Mouse (Mus musculus) kidney, embryonic 16.5 days (tissue): ENCODE results near the gene Rad23a. TPM values are rescaled to one million over a fixed set of nuclear protein-coding genes. Genes with fewer than 3 reads are reported as not detected.
A peak's percentile ranks its signal among the peaks of the same experiment; 100 is the strongest.

Experiments
- ATAC-seq: fragments of 200-750 bp; cut with Nextera tagmentation; 2 replicates; pipeline ENCODE4 v1.8.0; 2017; ENCODE audit warnings: moderate TSS enrichment; ENCODE audit not compliant: low FRiP score, low TSS enrichment
- H3K27ac ChIP-seq: fragments of 300-500 bp; sonication (generic); 2 replicates; pipeline ENCODE4 v1.5.1; 2014; ENCODE audit warnings: low read length
- H3K27me3 ChIP-seq: fragments of 300-500 bp; sonication (generic); 2 replicates; pipeline ENCODE4 v1.6.1; 2014; ENCODE audit warnings: low read length, control low read depth, mixed read lengths; ENCODE audit not compliant: insufficient read depth
- H3K36me3 ChIP-seq: fragments of 300-500 bp; sonication (generic); 2 replicates; pipeline ENCODE4 v1.6.1; 2014; ENCODE audit warnings: low read length, control low read depth, mixed read lengths; ENCODE audit not compliant: insufficient read depth
- H3K4me1 ChIP-seq: fragments of 300-500 bp; sonication (generic); 2 replicates; pipeline ENCODE4 v1.6.1; 2014; ENCODE audit warnings: low read length, control low read depth, mixed read lengths; ENCODE audit not compliant: insufficient read depth
- H3K4me2 ChIP-seq: fragments of 300-500 bp; sonication (generic); replicated peaks from 2 replicates; pipeline ENCODE4 v1.6.1; 2014; ENCODE audit warnings: low read depth, low read length
- H3K4me3 ChIP-seq: fragments of 300-500 bp; sonication (generic); 2 replicates; pipeline ENCODE4 v1.5.1; 2014; ENCODE audit warnings: mild to moderate bottlenecking, low read length
- H3K9ac ChIP-seq: fragments of 300-500 bp; sonication (generic); replicated peaks from 2 replicates; pipeline ENCODE4 v1.6.1; 2014; ENCODE audit warnings: low read length
- H3K9me3 ChIP-seq: fragments of 300-500 bp; sonication (generic); 2 replicates; pipeline ENCODE4 v1.6.1; 2016; ENCODE audit warnings: low read length, control low read depth
- WGBS: fragments of 180-500 bp; shearing (Covaris S2); extraction: QIAGEN DNeasy Blood & Tissue Kit; methylation state at CpG from one replicate; pipeline ENCODE4 v1.1.7; 2014; 5-methylcytosine and 5-hydroxymethylcytosine counted together
- polyA plus RNA-seq: library from polyadenylated mRNA; unstranded; fragments of >200 nt; fragmentation: Nextera tagmentation; extraction: Ambion mirVana; gene quantifications from 2 replicates; pipeline ENCODE4 v1.2.1, GENCODE M21; 2015

Rad23a gene
- polyA plus RNA-seq, 1 experiment from 2014 or later, result 109 TPM

DNA sequence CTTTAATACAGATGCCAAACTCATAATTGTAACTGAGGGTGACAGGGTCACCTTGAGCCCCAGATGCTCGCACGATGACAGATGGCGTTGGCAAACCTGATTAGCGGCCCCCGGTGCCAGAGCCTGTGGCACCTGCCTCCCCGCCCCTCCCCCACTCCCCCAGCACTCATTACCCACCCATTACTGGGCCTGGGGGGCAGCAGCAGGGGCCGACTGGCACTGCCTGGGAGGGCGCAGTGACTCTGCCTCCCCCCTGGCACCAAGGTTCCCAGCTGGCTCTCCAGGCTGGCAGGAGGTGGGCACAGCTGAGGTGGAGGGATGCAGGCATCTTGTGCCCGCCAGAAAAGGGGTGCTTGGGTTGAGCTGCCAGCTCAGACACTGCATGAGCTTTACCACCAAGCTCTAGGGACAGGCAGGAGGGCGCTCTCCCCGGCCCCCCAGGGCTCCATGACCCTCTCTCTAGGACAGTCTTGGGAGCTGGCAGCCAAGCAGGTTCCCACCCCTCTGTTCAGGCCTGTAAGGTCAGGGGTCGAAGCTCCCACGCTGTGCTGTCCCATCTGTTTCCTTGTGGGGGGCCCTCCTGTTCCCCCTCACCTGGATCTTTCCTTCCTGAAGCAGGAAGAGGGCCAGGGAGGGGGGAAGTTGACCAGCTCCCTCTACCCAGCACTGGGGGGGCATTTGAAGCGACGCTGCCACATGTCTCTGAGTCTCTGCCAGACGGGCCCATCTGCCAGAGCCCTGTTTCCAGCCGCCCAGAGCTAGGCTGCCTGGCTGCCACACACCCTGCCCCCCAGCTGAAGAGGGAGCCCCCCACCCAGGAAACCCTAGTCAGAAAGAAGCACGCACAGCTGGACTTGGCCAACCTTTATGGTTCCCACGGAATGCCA, 25.7 kb downstream of the Rad23a start:
- WGBS, result 39% methylated on average over 19 of the region's 19 CpGs
- no peak overlapping the region for H3K9ac ChIP-seq
- H3K9me3 ChIP-seq, result no peaks in the 10 kb centered on the region
- H3K27me3 ChIP-seq, result peaks cover 25% of the 10 kb centered on the region
- H3K4me3 ChIP-seq, result no peak overlapping the region
- no peak overlapping the region for H3K27ac ChIP-seq
- no peak overlapping the region for H3K4me2 ChIP-seq
- ATAC-seq, result 0 out of 2 replicates have a peak, but pooled peaks have one; percentile 10
- H3K4me1 ChIP-seq, result peaks cover 9% of the 10 kb centered on the region; the same call in 1 of the 2 replicates
- no peaks in the 10 kb centered on the region for H3K36me3 ChIP-seq

DNA sequence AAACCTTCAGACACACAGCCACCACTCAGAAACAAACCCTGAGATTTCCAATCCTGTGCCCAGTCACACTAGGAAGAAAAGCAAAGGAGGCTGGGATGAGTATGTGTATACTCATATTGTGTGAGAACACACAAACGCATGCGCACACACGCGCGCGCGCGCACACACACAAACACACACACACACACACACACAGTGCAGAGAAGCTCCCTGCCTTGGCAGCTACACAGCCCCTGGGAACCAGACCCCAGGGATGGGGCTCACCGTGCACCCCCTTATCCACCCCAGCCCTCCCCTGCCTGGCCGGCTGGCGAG, 26.3 kb downstream of the Rad23a start:
- no peak overlapping the region for H3K4me2 ChIP-seq
- no peaks in the 10 kb centered on the region for H3K36me3 ChIP-seq
- no peak overlapping the region for H3K4me3 ChIP-seq
- no peaks in the 10 kb centered on the region for H3K9me3 ChIP-seq
- H3K4me1 ChIP-seq, result peaks cover 9% of the 10 kb centered on the region; the same call in 1 of the 2 replicates
- H3K27me3 ChIP-seq, result peaks cover 30% of the 10 kb centered on the region
- no peak overlapping the region for H3K9ac ChIP-seq
- ATAC-seq, result no peak
- WGBS, result 86% methylated on average over 11 of the region's 11 CpGs
- no peak overlapping the region for H3K27ac ChIP-seq

- Histone ChIP-seq H3K4me3 (no peak overlapping the region), H3K4me2 (no peak overlapping the region), H3K9me3 (no peaks in the 10 kb centered on the region), H3K36me3 (no peaks in the 10 kb centered on the region), H3K27me3 (peaks cover 34% of the 10 kb centered on the region), H3K9ac (no peak overlapping the region), H3K27ac (no peak overlapping the region), H3K4me1 (peaks cover 9% of the 10 kb centered on the region; the same call in 1 of the 2 replicates)
- no peak for ATAC-seq
- 91% methylated on average over 3 of the region's 3 CpGs for WGBS
These were observed 26.6 kb downstream of the Rad23a start for GRCm38 (mm10) chr8:84813830-84814229.

DNA sequence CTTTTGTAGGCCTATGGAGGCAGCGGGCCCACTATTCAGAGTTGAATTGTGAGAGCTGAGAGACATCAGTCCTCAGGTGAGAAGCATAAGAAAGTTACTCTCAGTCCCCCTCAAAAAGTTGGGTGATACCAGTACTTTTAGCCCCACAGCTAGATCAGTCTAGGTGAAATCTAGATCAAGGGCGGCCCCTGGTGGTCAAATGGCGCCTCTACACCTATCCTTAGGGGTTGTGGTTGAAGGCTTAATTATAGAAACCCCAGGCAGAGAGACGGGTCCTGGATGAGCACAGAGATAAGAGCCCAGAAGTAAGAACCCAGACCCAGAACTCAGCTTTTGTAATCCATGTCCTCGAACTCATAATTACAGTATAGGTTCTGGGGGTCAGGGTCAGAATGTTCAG, 27.4 kb downstream of the Rad23a start:
- no peak overlapping the region for H3K4me3 ChIP-seq
- peaks cover 9% of the 10 kb centered on the region; the same call in 1 of the 2 replicates for H3K4me1 ChIP-seq
- H3K27ac ChIP-seq, result no peak overlapping the region
- no peak for ATAC-seq
- H3K27me3 ChIP-seq, result peaks cover 42% of the 10 kb centered on the region
- H3K4me2 ChIP-seq, result no peak overlapping the region
- H3K36me3 ChIP-seq, result no peaks in the 10 kb centered on the region
- H3K9ac ChIP-seq, result no peak overlapping the region
- no peaks in the 10 kb centered on the region for H3K9me3 ChIP-seq
- WGBS, result 2% methylated on average over 5 of the region's 5 CpGs

DNA sequence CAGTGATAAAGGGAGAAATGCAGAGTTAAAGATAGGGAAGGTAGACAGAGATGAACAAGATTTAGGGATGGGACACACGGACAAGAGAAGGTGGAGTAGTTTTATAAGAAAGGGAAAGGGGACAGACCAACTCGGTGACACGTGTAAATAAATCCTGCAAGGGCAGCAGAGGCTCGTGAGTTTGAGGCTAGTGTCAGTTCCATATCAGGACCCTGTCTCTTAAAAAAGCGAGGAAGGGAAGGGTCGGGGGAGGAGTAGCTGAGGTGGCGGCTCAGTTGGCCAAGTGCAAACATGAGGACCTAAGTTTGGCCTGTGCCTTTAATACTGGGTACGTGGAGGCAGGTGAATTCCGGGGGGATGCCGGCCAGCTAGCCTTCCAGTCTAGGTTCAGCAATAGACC, 29.2 kb downstream of the Rad23a start:
- 0 out of 2 replicates have a peak overlapping the region, but pooled peaks have one; percentile 22 for H3K9ac ChIP-seq
- peak overlapping the region; percentile 44 for H3K4me3 ChIP-seq
- H3K27ac ChIP-seq, result no peak overlapping the region
- peak overlapping the region; percentile 73 for H3K4me2 ChIP-seq
- no peak for ATAC-seq
- no peaks in the 10 kb centered on the region for H3K9me3 ChIP-seq
- H3K4me1 ChIP-seq, result peaks cover 9% of the 10 kb centered on the region; the same call in 1 of the 2 replicates
- no peaks in the 10 kb centered on the region for H3K36me3 ChIP-seq
- WGBS, result 25% methylated on average over 10 of the region's 10 CpGs
- peaks cover 53% of the 10 kb centered on the region for H3K27me3 ChIP-seq

DNA sequence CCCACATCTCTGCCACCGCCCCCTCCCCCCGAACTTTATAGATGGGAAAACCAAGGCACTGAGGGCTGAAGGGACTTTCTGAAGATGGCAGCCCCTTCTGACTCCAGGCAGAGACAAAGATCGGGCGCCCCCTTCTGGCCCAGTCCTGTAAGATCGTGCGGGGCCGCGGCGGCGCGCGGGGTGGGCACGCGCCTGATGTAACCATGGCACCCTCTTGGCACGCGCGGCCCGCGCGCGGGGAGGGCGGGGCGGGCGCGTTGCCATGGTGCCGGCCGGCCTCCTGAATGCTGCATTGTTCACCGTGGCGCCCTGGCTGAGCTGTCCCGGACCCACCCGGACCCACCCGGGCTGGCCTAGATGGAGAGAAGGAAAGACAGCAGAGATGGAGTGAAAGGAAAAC, 29.6 kb downstream of the Rad23a start:
- H3K36me3 ChIP-seq, result no peaks in the 10 kb centered on the region
- ATAC-seq, result peak; percentile 75
- H3K4me3 ChIP-seq, result peak overlapping the region; percentile 44
- H3K27me3 ChIP-seq, result peaks cover 57% of the 10 kb centered on the region
- no peak overlapping the region for H3K27ac ChIP-seq
- 0% methylated on average over 28 of the region's 32 CpGs for WGBS
- peaks cover 9% of the 10 kb centered on the region; the same call in 1 of the 2 replicates for H3K4me1 ChIP-seq
- peaks cover 3% of the 10 kb centered on the region for H3K9me3 ChIP-seq
- H3K4me2 ChIP-seq, result peak overlapping the region; percentile 73
- 0 out of 2 replicates have a peak overlapping the region, but pooled peaks have one; percentile 22 for H3K9ac ChIP-seq

GRCm38 (mm10) chr8:84809941-84810280, 30.6 kb downstream of the Rad23a start:
- no peak overlapping the region for H3K9ac ChIP-seq
- no peaks in the 10 kb centered on the region for H3K36me3 ChIP-seq
- ATAC-seq, result no peak
- no peak overlapping the region for H3K4me2 ChIP-seq
- 75% methylated on average over 5 of the region's 5 CpGs for WGBS
- peaks cover 6% of the 10 kb centered on the region for H3K9me3 ChIP-seq
- H3K4me3 ChIP-seq, result no peak overlapping the region
- peaks cover 67% of the 10 kb centered on the region for H3K27me3 ChIP-seq
- no peak overlapping the region for H3K27ac ChIP-seq
- H3K4me1 ChIP-seq, result peaks cover 9% of the 10 kb centered on the region; the same call in 1 of the 2 replicates

DNA sequence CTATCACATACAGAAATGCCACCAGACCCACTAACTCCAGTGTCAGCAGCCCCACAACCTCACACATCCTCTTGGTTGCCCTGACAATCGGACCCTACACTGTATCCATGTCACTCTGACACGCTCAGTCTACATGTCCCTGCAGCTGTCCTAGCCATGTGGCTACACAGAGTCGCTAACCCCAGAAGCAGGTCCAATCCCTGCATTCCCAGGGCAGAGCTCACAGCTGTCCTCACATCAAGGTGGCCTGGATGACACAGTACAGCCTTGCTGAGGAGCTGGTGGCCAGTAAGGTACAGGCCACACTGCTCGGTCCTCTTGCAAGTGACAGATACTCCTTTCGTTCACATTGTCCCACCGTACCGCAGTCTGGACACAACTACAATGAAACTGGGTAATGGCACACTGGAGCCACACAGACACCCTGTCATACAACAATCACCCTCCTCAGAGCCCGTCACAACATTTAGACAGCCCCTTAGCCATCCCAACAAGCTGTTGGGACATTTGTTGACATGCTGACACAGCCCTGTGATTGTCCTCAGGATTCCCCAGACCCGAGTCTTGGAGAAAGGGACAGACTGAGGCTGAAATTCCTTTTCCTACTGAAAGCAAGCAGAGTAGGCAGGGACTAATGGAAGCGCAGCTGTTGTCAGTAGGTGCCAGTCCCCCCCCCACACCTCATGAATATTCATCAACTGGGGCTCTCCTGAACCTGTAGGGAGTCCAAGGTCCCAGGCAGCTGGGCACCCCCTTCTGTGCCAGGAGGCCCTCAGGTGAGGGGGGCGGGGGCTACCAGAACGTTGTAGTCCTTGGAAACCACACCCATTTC, 31.1 kb downstream of the Rad23a start:
- H3K27ac ChIP-seq, result no peak overlapping the region
- no peak for ATAC-seq
- H3K9ac ChIP-seq, result no peak overlapping the region
- H3K27me3 ChIP-seq, result peaks cover 72% of the 10 kb centered on the region
- H3K4me1 ChIP-seq, result peaks cover 9% of the 10 kb centered on the region; the same call in 1 of the 2 replicates
- H3K4me2 ChIP-seq, result no peak overlapping the region
- H3K9me3 ChIP-seq, result peaks cover 6% of the 10 kb centered on the region
- 67% methylated on average over 12 of the region's 12 CpGs for WGBS
- H3K4me3 ChIP-seq, result no peak overlapping the region
- H3K36me3 ChIP-seq, result no peaks in the 10 kb centered on the region

DNA sequence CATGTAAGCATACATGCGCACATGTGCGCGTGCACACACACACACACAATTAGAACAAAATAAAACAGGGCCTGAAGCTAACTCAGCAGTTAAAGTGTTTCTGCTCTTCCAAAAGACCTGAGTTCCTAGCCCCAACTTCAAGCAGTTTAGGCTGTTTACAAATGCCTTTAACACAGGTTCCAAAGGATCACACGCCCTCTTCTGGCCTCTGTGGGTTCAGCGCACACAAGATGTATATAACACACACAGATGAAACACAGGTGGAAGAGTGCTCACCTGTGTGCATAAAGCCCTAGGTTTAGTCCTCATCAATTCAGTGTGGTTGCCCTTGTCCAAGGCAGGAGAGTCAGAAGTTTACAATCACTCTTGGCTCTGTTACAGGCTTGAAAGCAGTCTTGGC, 34.4 kb downstream of the Rad23a start:
- no peak overlapping the region for H3K9ac ChIP-seq
- H3K36me3 ChIP-seq, result no peaks in the 10 kb centered on the region
- ATAC-seq, result no peak
- H3K4me3 ChIP-seq, result no peak overlapping the region
- peaks cover 6% of the 10 kb centered on the region for H3K9me3 ChIP-seq
- peaks cover 79% of the 10 kb centered on the region for H3K27me3 ChIP-seq
- 98% methylated on average over 5 of the region's 5 CpGs for WGBS
- peaks cover 5% of the 10 kb centered on the region; the same call in 1 of the 2 replicates for H3K4me1 ChIP-seq
- no peak overlapping the region for H3K4me2 ChIP-seq
- H3K27ac ChIP-seq, result no peak overlapping the region
